Mouse (Mus musculus): ENCODE results near the gene Enkd1.

Gene Enkd1

DNA sequence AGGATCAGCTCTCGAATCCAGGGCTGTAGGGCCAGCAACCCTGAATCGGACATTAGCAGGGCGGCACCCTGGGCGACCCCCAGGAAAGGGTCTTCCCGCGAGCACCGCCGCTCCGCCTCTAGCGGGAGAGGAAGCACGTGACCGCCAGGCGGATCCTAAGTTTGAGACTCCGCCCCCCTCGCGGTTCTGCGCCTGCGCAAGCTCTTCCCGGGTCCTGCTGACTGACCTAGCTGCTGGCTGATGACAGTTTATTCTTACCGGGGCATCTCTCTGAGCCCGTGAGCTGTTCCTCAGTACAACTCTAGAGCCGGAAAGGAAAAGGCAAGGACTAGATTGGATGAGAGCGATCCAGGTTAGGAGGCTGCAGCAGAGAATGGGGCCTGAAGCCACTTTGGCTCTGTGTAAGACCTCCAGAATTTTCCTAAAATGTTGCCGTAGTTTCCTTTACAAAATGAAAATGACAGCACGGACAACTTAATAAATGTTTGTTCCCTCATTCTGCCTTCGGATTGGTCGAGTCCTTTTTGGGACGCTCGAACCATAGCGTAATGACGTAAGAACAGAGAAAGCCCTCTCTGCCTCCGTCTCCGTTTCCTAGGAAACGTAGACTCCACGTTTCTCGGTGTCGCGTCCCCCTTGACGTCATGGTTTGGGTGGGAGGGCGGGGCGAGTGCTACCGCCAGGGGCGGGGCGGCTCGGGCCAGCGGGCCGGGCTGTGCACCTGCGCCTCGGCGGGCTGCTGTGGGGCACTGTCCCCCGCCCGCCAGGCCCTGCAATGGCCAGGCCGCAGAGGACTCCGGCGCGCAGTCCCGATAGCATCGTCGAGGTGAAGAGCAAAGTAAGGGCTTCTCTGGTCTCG lies 6.8 kb downstream of the Enkd1 start, which contains the start of the genes Acd and Pard6a:
Acd (minus strand) TSS at position 137 of the 859 bp plus-strand sequence.
Pard6a (plus strand) TSS at position 183 of the 859 bp plus-strand sequence.
- DNase-seq: peak; percentile 95

DNA sequence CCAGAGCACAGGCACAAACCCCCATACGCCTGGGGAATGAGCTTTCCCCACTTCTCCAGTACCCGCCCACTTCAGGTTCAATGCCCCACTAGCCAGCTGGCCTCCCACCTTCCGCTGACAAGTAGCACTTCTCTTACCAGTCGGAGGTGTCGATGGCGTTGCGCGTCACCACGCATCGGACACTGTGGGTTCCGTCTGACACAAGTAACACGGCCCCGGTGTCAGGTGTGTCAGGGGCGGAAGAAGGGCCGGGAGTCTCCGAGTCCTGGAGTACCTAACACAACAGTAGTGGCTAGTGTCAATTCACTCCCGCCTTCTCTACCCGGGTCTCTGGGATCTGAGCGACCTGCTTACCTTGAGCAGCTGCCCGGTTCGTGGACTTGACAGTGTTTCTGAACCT lies 7.4 kb downstream of the Enkd1 start:
- DNase-seq: peak; percentile 51

DNA sequence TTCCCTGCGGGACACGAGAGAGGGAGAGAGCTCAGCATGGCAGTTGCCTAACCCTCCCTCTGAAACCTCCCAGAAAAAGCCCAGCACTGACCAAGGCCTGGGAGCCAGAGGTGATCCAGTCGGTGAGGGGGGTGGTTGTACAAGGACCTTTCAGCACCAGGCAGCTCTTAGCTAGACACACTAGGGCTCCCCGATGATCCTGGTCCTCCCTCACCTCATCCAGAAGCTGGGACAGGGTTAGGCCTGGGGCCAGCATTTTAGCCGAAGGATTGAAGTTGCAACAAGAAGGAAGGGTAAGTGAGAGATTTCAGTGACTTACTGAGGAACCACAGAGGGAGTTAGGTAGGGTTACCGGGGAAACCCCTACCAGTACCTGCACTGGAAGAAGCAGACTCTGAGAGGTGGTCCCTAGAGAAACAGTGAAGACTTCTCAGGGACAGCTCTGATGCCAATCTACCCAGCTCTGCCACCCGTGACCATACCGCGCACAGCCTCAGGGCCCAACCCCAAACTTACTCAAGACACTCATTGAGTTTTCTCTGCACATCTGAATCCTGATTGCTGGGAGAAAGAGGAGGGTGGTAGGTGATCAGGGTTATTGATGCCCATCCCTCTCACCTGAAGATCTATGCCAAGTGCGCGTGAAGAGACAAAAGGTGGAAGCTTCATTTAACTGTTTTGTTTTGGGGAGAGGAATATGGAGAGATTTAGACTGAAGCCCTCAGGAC lies 8.4 kb downstream of the Enkd1 start:
- no peak for DNase-seq

DNA sequence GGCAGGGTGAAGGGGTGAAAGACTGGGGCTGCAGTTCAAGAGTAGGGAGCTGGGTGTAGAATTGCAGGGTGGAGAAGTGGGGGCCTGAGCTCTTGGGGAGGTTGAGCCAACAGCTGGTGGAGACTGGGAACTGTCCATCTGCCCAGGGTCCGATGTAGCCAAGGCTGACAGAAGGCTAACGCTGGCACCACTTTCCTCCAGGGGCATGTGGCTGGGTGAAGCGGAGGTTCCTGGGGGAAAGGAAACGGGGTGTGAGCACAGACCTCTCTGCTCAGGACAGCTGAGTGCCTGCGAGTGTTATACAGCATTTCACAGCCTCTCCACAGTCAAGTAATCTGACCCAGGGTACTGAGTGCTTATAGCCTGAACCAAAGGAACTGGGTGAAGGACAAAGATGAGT lies 9.3 kb downstream of the Enkd1 start:
- no peak for DNase-seq

DNA sequence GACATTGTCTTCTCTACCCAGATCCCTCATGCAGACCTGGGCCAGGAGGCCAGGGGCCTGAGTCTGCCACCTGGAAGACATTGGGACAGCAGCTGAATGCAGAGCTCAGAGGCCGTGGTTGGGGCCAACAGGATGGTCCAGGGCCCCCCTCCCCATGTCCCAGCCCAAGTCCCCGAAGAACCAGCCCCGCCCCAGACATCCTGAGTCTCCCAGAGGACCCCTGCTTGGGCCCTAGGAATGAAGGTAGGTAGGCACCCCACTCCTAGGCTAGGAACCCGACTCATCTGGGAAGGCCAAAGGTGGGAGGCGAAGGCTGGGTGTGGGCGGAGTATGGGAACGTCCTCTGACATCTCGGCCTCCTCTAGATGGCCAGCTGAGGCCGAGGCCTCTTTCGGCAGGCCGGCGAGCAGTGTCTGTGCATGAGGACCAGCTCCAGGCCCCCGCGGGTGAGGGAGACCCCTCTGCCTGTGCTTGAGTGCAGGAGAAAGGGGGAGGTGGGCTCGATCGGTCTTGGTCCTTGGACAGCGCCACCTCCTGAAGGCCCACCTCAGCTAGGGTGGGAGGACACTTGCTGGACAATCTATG lies 10.7 kb downstream of the Enkd1 start:
- no peak for DNase-seq

DNA sequence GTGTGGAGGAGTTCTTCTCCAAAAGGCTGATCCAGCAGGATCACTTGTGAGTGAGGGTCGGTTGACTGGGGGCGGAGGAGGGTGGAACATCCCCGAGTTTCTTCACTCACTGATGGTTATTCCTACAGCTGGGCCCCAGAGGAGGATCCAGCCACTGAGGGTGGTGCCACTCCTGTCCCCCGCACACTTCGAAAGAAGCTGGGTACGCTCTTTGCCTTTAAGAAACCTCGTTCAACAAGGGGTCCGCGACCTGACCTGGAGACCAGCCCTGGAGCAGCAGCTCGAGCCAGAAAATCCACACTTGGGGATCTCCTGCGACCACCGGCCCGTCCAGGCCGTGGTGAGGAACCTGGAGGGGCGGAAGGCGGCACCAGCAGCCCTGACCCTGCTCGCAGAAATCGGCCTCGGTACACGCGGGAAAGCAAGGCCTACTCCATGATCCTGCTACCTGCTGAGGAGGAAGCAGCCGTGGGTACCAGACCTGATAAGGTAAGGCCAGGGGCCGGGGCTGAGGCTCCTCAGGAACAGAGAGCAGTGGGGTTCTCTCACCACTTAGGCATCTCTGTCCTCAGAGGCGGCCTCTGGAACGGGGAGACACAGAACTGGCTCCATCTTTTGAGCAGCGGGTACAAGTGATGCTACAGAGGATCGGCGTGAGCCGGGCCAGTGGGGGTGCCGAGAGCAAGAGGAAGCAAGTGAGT lies 12.8 kb downstream of the Enkd1 start:
- no peak for DNase-seq

DNA sequence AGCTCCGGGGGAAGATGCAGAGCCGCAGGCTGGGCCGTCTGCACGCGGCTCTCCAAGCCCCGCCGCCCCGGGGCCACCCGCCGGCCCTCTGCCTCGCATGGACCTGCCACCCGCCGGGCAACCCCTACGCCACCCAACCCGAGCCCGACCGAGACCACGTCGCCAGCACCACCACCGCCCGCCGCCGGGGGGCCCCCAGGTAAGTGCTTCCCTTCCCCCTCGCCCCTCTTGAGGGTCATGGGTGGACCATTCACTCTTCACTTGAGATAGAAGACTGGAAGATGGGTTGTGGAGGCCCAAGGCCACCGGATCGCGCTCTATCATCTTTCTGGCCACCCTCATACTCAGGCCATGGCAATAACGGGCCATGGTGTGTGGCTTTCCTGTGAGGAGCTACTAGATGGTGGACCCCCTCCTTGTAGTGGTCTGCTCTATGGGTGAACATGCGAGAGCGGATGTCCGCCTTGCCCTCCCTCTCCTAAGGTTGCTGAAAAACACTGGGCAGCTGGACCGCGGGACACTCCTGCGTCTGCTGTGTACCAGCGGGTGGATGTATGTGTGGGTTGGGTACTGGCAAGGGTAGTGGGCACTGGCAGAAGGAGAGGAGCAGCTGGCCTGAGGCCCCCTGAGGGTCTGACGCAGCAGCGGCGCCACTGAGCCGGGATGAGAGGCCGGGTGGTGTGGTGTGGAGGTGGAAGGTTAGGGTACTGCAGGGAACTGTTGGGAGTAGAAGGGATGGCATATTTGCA lies 13.8 kb downstream of the Enkd1 start:
- DNase-seq: peak; percentile 65

DNA sequence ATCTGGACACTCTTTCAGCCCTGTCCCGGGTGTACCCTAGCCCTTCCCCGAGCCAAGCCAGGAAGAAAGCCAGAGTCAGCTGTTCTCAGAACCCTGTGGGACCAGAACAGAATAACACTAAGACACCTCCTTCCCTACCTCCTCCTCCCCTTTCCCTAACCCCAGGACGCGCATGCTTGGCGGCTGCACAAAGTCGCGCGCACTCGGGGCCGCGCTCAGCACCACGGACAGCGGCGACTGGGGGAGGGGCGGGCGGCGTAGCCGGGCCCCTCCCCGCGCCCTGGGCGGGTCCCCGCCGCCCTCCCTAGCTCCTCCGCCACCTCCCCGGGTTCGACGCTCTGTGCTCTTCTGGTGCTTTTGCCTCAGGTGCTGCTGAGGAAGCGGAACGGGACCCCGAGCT lies 14.4 kb downstream of the Enkd1 start:
- DNase-seq: peak; percentile 84

DNA sequence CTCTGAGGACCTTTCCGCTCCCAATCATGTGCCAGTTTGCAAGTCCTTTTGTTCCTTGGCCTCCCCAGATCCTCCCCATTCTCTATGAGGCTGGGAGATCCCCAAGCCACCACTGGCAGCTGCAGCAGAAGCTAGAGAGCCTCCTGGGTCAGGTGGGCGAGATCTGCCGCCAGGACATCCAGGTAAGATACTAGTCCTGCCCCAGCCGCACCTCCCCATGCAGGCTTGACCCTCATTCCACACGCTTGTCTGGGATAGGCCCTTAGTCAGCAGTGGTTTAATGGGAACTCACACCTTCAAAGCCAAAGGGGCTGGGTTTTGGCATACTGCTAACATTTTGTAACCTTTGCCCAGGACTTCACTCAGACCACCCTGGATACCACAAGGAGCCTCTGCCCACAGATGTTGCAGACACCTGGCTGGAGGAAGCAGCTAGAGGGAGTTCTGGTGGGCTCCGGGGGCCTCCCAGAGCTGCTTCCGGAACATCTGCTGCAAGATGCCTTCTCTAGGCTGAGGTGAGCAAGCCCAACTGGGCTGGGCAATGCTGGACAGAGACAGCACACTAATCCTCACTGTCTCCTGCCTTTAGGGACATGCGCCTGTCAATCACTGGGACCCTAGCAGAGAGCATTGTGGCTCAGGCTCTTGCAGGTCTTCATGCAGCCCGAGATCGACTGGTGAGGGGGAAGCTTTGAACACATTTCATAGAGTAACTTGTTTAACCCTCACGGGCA lies 15.4 kb downstream of the Enkd1 start:
- DNase-seq: no peak

DNA sequence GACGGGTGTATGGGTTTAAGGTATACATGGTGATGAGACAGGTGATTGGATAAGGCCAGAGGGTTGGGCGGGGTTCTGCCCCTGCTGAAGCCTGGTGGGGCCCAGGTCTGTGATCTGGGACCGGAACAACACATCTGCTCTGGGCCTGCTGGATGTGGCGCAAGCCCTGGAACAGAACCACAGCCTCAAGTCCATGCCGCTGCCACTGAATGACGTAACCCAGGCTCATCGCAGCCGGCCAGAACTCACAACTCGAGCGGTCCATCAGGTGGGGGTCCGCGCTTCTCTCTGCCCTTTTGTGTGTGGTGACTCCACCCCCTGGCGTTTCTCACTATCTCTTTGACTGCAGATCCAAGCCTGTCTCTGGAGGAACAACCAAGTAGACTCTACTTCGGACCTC lies 17.0 kb downstream of the Enkd1 start:
- no peak for DNase-seq

DNA sequence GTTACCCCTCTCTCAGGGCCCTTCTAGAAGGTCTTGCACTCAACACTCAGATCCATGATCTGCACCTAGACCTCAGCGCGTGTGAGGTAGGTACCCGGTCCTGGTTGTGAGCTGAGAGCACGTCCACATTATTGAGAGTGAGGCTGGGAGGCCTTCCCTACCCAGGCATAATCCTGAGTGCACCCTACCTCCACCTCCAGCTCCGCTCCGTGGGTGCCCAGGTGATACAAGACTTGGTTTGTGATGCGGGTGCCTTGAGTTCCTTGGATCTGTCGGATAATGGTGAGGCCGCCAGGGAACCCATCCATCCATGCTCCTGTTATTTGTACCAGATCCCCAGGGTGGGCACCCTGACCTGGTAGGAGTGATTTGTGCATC lies 18.0 kb downstream of the Enkd1 start:
- no peak for DNase-seq

DNA sequence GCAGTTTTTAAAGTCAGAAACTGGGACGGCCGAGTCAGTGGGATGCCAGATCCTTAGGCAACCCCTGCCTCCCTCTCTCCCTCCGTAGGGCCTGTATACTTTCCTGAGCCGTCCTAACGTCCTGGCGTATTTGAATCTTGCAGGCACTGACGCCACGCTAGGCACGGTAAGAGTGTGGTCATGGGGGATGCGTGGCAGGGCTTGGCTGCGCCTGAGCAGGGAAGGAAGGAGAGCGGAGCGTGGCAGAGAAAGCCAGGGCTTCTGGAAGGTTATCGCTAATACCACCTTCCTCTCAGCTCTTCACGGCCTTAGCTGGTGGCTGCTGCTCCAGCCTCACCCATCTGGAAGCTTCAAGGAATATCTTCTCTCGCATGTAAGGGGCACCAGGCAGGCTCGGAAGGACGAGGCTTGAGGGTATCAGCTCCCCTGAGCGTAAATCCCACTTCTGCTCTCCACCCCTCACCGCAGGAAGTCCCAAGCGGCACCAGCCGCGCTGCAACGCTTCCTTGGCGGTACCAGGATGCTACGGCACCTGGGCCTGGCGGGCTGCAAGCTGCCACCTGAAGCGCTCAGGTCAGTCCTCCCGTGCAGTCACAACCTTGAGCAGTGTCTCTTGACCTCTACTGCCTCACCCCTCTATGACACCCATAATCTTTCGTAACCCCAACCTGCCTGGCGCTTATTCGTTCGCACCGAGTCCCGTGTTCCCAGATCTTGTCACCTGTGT lies 18.6 kb downstream of the Enkd1 start:
- no peak for DNase-seq

DNA sequence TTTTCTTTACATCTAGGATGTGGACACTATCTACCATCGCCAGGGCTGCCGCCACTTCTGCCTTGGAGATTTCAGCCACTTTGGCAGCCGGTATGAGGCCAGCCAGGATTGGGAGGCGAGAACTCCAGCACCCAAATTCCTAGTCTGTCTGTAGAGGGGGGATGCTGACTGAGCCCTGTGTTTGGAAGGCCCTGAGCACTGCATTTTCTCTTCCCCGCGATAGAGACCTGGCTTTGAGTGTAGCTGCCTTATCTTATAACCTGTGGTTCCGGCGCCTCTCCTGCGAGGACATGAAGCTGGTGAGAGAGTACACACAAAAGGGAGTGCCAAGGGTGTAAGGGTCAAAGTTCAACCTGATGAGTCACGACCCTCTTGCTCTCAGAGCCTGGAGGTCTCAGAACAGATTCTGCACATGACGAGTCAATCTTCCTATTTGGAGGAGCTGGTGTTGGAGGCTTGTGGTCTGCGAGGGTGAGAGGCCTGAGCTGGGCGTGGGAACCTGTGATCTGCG lies 19.7 kb downstream of the Enkd1 start:
- DNase-seq: no peak

DNA sequence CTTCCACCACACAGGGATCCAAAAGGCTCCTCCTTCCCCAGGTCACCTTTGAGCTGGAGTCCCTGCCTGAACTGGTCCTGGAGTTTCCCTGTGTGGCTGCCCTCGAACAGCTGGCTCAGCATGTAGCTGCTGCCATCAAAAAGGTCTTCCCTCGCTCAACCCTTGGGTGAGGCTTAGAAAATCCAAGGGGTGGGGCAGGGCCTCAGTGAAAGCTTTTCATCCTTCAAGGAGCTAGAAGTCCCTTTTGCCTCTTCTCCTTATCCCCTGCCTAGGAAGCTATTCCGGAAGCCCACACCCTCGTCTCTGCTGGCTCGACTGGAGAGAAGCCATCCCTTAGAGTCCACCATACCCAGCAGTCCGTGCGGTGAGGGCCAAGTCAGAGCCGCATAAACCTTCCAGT lies 20.5 kb downstream of the Enkd1 start:
- DNase-seq: no peak

DNA sequence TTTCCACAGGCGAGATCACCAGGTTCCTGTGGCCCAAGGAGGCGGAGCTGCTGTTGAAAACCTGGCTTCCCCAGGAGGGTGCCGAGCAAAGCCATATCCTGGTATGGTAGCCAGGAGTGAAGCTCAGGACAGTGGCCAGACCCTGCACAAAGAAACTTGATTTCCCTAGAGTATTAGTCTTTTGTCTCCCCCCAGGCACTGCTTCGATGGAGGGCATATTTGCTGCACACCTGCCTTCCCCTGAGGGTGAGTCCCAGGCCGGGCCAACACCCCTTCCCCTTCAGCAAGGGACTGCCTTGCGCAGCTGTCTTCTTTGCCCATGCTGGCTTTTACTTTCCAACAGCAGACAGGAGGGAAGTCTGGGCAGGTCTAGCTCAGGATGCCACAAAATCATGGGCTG lies 21.5 kb downstream of the Enkd1 start:
- DNase-seq: no peak

DNA sequence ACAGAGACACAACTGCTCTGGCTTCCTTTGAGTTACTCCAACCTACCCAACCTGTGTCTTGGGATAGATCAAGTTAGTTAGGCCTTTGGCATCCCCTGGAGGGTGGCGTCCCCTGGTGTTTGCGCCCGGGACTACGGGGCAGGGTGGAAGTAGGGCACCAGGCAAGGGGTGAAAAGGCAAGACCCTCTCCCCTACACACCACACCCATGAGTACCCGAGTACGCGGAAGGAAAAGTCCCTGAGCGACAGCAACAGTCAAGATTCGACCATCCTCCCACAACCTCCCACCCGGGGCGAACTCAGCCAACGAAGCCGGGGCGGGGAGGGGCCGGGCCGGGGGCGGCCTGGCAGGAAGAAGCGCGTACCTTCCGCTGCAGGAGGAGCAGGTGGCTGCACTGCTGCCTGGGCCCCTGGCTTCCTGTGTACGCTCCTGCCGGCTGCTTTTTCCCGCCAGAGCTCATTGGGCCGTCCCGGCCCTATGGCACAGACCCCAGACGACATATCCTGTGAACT lies 22.2 kb downstream of the Enkd1 start, which contains the start of gene Carmil2:
Carmil2 (plus strand) TSS at position 479 of the 513 bp plus-strand sequence.
- no peak for DNase-seq

DNA sequence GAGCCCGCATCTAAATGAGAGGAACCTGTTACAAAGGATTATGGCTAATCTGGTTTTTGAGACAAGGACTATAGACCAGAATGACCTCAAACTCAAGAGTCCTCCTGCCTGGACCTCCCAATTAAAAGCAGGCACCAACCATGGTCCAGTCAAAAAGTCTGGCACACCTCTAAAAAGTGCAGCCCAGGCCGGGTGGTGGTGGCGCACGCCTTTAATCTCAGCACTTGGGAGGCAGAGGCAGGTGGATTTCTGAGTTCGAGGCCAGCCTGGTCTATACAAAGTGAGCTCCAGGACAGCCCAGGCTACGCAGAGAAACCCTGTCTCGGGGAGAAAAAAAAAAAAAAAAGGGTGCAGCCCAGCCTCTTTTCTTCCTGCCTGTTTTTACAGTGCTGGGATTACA lies 22.7 kb downstream of the Enkd1 start:
- DNase-seq: no peak

DNA sequence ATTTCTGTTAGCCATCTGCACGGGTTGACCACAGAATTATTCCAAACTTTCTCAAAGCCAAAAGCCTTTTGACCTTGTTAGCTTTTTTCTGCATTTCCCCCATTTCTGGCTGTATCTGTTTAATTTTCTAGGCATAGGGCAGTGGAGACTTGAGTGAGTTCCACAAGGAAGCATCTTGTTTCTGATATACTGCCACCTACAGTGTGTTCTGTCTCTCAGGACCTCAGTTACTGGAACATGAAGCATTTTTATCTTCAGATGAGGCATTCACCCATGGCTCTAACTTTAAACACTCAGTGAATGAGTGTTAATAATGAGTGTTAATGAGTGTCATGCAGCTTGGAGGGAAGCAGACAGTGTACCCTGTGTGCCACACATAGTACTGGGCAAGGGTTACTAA lies 30.1 kb downstream of the Enkd1 start:
- no peak for DNase-seq

DNA sequence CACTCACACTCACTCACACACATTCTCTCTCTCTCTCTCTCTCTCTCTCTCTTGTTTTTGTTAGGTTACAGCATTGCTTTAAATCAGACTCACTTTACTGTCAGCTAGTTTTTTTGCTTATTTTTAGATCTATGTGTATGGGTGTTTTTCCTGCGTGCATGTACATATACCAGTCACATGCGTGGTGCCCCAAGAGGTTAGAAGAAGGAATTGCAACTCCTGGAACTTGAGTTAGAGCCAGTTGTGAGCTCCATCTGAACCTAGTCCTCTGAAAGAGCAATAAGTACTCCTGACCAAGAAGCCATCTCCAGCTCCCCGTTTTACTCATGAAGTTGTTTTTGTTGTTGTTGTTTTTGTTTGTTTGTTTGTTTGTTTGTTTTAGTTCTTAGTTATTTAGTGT lies 46.8 kb downstream of the Enkd1 start:
- DNase-seq: no peak

DNA sequence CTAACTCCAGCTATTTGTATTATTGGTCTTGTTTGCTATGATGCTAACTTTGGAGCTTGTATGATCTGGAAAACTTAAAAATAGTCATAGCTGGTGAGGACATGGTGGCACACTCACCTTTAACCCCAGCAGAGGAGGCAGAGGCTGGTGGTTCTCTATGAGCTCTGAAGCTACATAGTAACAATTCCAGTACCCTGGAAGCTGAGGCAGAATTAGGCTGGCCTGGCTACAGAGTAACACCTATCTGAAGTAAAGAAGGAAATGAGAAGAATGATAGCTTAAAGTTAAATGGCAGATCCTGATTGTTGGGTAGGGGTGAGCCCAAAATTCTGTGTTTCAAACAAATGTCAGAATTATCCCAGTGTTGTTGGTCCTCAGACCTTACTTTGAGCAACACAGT lies 50.4 kb downstream of the Enkd1 start:
- DNase-seq: no peak
